Mouse (Mus musculus): ENCODE data around the gene Mybl2. TPM values are rescaled to one million over a fixed set of nuclear protein-coding genes. Genes with fewer than 3 reads are reported as not detected.
A peak's percentile ranks its signal among the peaks of the same experiment; 100 is the strongest.
"Not testable (repeated sequence)": the region's sequence is repeated elsewhere in the genome, so short reads cannot be mapped to it uniquely, and the experiment has no call there.

Gene Mybl2
- polyA plus RNA-seq, 1 experiment from 2014 or later, result 69.2 TPM

DNA sequence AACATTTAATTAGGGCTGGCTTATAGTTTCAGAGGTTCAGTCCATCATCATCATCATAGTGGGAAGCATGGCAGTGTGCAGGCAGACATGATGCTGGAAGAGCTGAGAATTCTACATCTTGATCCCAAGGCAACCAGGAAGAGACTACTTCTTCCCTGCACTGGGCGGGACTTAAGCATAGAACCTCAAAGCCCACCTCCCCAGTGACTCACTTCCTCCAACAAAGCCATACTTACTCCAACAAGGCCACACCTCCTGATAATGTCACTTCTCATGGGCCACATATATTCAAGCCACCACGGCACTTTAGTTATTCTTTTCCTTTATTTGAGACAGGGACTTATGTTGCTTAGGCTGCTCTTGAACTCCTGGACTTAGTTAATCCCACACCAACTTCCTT, 5.4 kb upstream of the Mybl2 start:
- ATAC-seq (replicated peaks; ENCODE audit: low FRiP score) (no peak), DNase-seq (ENCODE audit: low spot score) (no peak)
- Histone ChIP-seq H3K27me3 (replicated peaks; ENCODE audit: control insufficient read depth, insufficient read depth, low read length) (no peaks in the 10 kb centered on the region), H3K4me3 (ENCODE audit: low read depth, low read length) (no peak overlapping the region), H3K36me3 (ENCODE audit: control insufficient read depth, insufficient read depth, low read length) (peaks cover 6% of the 10 kb centered on the region), H3K4me2 (no peak overlapping the region), H3K4me1 (replicated peaks; ENCODE audit: control insufficient read depth, insufficient read depth, low read length) (peaks cover 6% of the 10 kb centered on the region), H3K9me3 (ENCODE audit: control insufficient read depth, low read length) (no peaks in the 10 kb centered on the region), H3K9ac (ENCODE audit: low read depth, low read length) (no peak overlapping the region), H3K27ac (ENCODE audit: low read depth, low read length) (no peak overlapping the region)
- WGBS, result 81% methylated on average over 2 of the region's 2 CpGs

DNA sequence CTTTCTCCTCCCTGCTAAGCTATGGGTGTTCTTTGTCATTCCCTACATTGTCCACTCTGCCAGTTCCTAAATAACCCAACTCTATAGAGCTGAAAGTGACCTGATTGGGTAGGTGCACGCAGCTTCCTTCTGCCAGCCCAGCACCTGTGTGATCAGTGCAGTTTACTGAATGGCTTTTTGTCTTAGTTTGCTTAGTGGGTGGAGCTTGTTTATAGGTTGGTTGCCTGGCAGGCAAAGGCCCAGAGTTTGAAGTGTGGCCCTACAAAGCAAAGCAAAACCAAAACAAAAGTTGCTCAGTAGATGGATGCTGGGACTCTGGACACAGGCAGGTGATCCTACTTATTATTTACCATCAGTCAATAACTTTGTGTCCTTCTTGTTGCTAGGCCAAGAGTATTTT, 2.8 kb upstream of the Mybl2 start:
- H3K4me1 ChIP-seq (replicated peaks; ENCODE audit: control insufficient read depth, insufficient read depth, low read length), result peaks cover 20% of the 10 kb centered on the region
- ATAC-seq (replicated peaks; ENCODE audit: low FRiP score) (no peak), DNase-seq (ENCODE audit: low spot score) (no peak)
- no peak overlapping the region for H3K9ac ChIP-seq (ENCODE audit: low read depth, low read length)
- no peaks in the 10 kb centered on the region for H3K27me3 ChIP-seq (replicated peaks; ENCODE audit: control insufficient read depth, insufficient read depth, low read length)
- WGBS, result 74% methylated on average over 1 of the region's 1 CpGs
- no peaks in the 10 kb centered on the region for H3K9me3 ChIP-seq (ENCODE audit: control insufficient read depth, low read length)
- H3K27ac ChIP-seq (ENCODE audit: low read depth, low read length), result no peak overlapping the region
- H3K36me3 ChIP-seq (ENCODE audit: control insufficient read depth, insufficient read depth, low read length), result no peaks in the 10 kb centered on the region
- no peak overlapping the region for H3K4me3 ChIP-seq (ENCODE audit: low read depth, low read length)
- no peak overlapping the region for H3K4me2 ChIP-seq

GRCm38 (mm10) chr2:163052101-163052500, 2.4 kb upstream of the Mybl2 start:
- DNase-seq (ENCODE audit: low spot score), result no peak
- H3K27me3 ChIP-seq (replicated peaks; ENCODE audit: control insufficient read depth, insufficient read depth, low read length), result no peaks in the 10 kb centered on the region
- H3K4me2 ChIP-seq, result no peak overlapping the region
- H3K9ac ChIP-seq (ENCODE audit: low read depth, low read length), result no peak overlapping the region
- H3K4me3 ChIP-seq (ENCODE audit: low read depth, low read length), result no peak overlapping the region
- no peaks in the 10 kb centered on the region for H3K9me3 ChIP-seq (ENCODE audit: control insufficient read depth, low read length)
- no peak for ATAC-seq (replicated peaks; ENCODE audit: low FRiP score)
- WGBS, result 59% methylated on average over 4 of the region's 4 CpGs
- H3K36me3 ChIP-seq (ENCODE audit: control insufficient read depth, insufficient read depth, low read length), result no peaks in the 10 kb centered on the region
- H3K27ac ChIP-seq (ENCODE audit: low read depth, low read length), result no peak overlapping the region
- H3K4me1 ChIP-seq (replicated peaks; ENCODE audit: control insufficient read depth, insufficient read depth, low read length), result peaks cover 23% of the 10 kb centered on the region

DNA sequence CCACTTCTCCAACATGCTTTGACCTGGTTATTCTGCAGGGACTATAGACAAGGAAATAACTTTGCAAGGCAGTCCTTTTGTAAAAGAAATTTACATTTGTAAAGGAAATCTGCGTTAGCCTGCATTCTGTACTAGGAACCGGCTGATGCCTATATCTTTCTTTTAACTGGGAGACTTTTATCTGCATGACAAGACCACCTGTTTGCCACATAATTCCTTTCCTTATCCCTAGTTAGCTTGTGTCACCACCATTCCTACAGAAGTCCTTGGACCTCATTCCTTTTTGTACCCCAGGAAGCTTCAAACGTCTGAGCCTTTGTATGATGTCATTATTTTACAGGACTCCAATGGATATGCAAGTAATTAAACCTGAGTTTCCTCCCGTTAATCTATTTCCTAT, 1.7 kb upstream of the Mybl2 start:
- Histone ChIP-seq H3K36me3 (ENCODE audit: control insufficient read depth, insufficient read depth, low read length) (no peaks in the 10 kb centered on the region), H3K4me1 (replicated peaks; ENCODE audit: control insufficient read depth, insufficient read depth, low read length) (peaks cover 23% of the 10 kb centered on the region), H3K9me3 (ENCODE audit: control insufficient read depth, low read length) (no peaks in the 10 kb centered on the region), H3K4me2 (no peak overlapping the region), H3K9ac (ENCODE audit: low read depth, low read length) (no peak overlapping the region), H3K27ac (ENCODE audit: low read depth, low read length) (no peak overlapping the region), H3K27me3 (replicated peaks; ENCODE audit: control insufficient read depth, insufficient read depth, low read length) (no peaks in the 10 kb centered on the region), H3K4me3 (ENCODE audit: low read depth, low read length) (no peak overlapping the region)
- 82% methylated on average over 4 of the region's 4 CpGs for WGBS
- ATAC-seq (replicated peaks; ENCODE audit: low FRiP score) (no peak), DNase-seq (ENCODE audit: low spot score) (no peak)

DNA sequence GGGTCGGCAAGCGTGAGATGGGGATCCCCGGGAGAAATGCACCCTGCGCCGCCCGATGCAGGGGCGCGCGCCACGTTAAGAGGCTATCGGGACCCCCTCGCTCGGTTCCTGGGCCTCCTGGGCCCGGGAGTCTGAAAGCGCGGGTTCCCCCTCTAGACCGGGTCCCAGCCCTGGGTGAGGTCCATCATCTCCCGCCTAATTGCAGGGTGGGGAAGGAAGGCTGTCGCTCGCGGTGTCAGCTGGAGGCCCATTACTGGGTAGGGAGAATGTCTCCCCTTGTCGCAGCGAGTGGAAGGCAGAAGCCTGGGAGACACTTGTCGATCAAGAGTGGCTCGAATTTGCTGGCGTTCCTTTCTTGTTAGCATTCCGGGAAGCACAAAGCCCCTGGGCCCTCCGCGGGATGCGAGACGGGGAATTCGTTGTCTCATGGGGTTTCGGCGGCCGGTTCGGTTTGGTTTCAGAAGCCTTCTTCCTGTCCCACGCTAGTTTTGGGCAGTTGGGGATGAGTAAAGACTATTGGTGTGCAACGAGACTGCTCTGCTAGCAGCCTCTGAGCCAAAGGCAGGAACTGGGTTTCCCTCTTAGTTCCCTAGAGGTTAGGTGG, 506 bp downstream of the Mybl2 start:
- Histone ChIP-seq H3K9me3 (ENCODE audit: control insufficient read depth, low read length) (no peaks in the 10 kb centered on the region), H3K36me3 (ENCODE audit: control insufficient read depth, insufficient read depth, low read length) (no peaks in the 10 kb centered on the region; the same call in 1 of the 2 replicates), H3K4me3 (ENCODE audit: low read depth, low read length) (peak overlapping the region; percentile 89), H3K27me3 (replicated peaks; ENCODE audit: control insufficient read depth, insufficient read depth, low read length) (no peaks in the 10 kb centered on the region), H3K27ac (ENCODE audit: low read depth, low read length) (peak overlapping the region; percentile 82), H3K4me2 (peak overlapping the region; percentile 93), H3K4me1 (replicated peaks; ENCODE audit: control insufficient read depth, insufficient read depth, low read length) (peaks cover 38% of the 10 kb centered on the region), H3K9ac (ENCODE audit: low read depth, low read length) (peak overlapping the region; percentile 93)
- peak; percentile 58 for ATAC-seq (replicated peaks; ENCODE audit: low FRiP score)
- DNase-seq (ENCODE audit: low spot score), result peak; percentile 70
- WGBS, result under 1% methylated on average over 38 of the region's 38 CpGs

- ATAC-seq (replicated peaks; ENCODE audit: low FRiP score) (no peak), DNase-seq (ENCODE audit: low spot score) (no peak)
- Histone ChIP-seq H3K4me2 (peak overlapping the region; percentile 93), H3K36me3 (ENCODE audit: control insufficient read depth, insufficient read depth, low read length) (no peaks in the 10 kb centered on the region; the same call in 1 of the 2 replicates), H3K27ac (ENCODE audit: low read depth, low read length) (peak overlapping the region; percentile 82; the same call in 1 of the 2 replicates), H3K9ac (ENCODE audit: low read depth, low read length) (peak overlapping the region; percentile 93), H3K4me3 (ENCODE audit: low read depth, low read length) (peak overlapping the region; percentile 89), H3K27me3 (replicated peaks; ENCODE audit: control insufficient read depth, insufficient read depth, low read length) (no peaks in the 10 kb centered on the region), H3K9me3 (ENCODE audit: control insufficient read depth, low read length) (no peaks in the 10 kb centered on the region), H3K4me1 (replicated peaks; ENCODE audit: control insufficient read depth, insufficient read depth, low read length) (peaks cover 40% of the 10 kb centered on the region)
- WGBS, result 23% methylated on average over 5 of the region's 5 CpGs
Observed at GRCm38 (mm10) chr2:163055715-163056114, 1.2 kb downstream of the Mybl2 start.

DNA sequence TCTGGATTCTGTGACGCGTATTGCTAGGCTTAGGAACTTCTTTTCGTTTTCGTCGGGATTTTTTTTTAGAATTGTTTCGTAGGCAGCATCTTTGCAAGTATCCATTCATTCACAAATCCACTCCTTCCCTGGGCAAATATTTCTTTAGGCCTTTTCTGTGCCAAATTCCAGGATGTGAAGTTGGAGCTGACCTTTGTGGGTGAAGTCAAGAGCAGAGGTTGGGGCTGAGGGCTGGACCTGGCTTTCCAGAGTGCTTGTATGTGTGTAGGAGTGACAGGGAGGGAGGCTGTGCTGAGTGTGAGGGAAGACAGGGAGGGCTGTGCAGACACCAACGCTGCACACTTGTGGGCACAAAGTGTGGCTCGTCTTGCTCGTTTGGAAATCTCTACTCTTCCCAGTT, 2.1 kb downstream of the Mybl2 start:
- H3K4me1 ChIP-seq (replicated peaks; ENCODE audit: control insufficient read depth, insufficient read depth, low read length), result peaks cover 46% of the 10 kb centered on the region
- H3K36me3 ChIP-seq (ENCODE audit: control insufficient read depth, insufficient read depth, low read length), result no peaks in the 10 kb centered on the region; the same call in 1 of the 2 replicates
- H3K9ac ChIP-seq (ENCODE audit: low read depth, low read length), result peak overlapping the region; percentile 32; the same call in 1 of the 2 replicates
- DNase-seq (ENCODE audit: low spot score) (no peak), ATAC-seq (replicated peaks; ENCODE audit: low FRiP score) (no peak)
- H3K27me3 ChIP-seq (replicated peaks; ENCODE audit: control insufficient read depth, insufficient read depth, low read length), result no peaks in the 10 kb centered on the region
- peak overlapping the region; percentile 93 for H3K4me2 ChIP-seq
- no peaks in the 10 kb centered on the region for H3K9me3 ChIP-seq (ENCODE audit: control insufficient read depth, low read length)
- 83% methylated on average over 9 of the region's 9 CpGs for WGBS
- no peak overlapping the region for H3K27ac ChIP-seq (ENCODE audit: low read depth, low read length)
- H3K4me3 ChIP-seq (ENCODE audit: low read depth, low read length), result peak overlapping the region; percentile 89; the same call in 1 of the 2 replicates

DNA sequence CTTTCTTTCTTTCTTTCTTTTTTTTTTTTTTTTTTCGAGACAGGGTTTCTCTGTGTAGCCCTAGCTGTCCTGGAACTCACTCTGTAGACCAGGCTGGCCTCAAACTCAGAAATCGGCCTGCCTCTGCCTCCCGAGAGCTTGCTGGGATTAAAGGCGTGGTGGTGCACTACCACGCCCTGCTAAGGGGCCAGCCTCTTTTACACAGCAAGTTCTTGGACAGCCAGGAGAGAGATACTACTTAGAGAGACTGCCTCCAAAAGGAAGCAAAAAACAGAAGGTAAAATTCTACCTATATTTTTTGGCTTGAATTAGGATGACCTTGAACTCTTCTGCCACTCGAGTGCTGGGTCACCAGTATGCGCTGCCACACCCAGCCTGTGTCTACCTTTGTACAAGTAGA, 4.5 kb downstream of the Mybl2 start:
- not testable (repeated sequence) for ATAC-seq (replicated peaks; ENCODE audit: low FRiP score); H3K9ac ChIP-seq (ENCODE audit: low read depth, low read length); H3K9me3 ChIP-seq (ENCODE audit: control insufficient read depth, low read length); DNase-seq (ENCODE audit: low spot score); H3K4me2 ChIP-seq; H3K27me3 ChIP-seq (replicated peaks; ENCODE audit: control insufficient read depth, insufficient read depth, low read length); H3K27ac ChIP-seq (ENCODE audit: low read depth, low read length); H3K4me3 ChIP-seq (ENCODE audit: low read depth, low read length)
- WGBS, result 75% methylated on average over 7 of the region's 7 CpGs
- H3K4me1 ChIP-seq (replicated peaks; ENCODE audit: control insufficient read depth, insufficient read depth, low read length), result peaks cover 42% of the 10 kb centered on the region
- peaks cover 13% of the 10 kb centered on the region for H3K36me3 ChIP-seq (ENCODE audit: control insufficient read depth, insufficient read depth, low read length)

GRCm38 (mm10) chr2:163060630-163061029, 6.1 kb downstream of the Mybl2 start:
- H3K9ac ChIP-seq (ENCODE audit: low read depth, low read length), result no peak overlapping the region
- H3K4me3 ChIP-seq (ENCODE audit: low read depth, low read length), result no peak overlapping the region
- no peaks in the 10 kb centered on the region for H3K9me3 ChIP-seq (ENCODE audit: control insufficient read depth, low read length)
- peaks cover 16% of the 10 kb centered on the region for H3K36me3 ChIP-seq (ENCODE audit: control insufficient read depth, insufficient read depth, low read length)
- H3K4me1 ChIP-seq (replicated peaks; ENCODE audit: control insufficient read depth, insufficient read depth, low read length), result peaks cover 37% of the 10 kb centered on the region
- WGBS, result 71% methylated on average over 6 of the region's 6 CpGs
- no peak for ATAC-seq (replicated peaks; ENCODE audit: low FRiP score)
- no peaks in the 10 kb centered on the region for H3K27me3 ChIP-seq (replicated peaks; ENCODE audit: control insufficient read depth, insufficient read depth, low read length)
- no peak overlapping the region for H3K27ac ChIP-seq (ENCODE audit: low read depth, low read length)
- H3K4me2 ChIP-seq, result no peak overlapping the region
- DNase-seq (ENCODE audit: low spot score), result no peak

Data from liver, embryonic 11.5 days (tissue).